Mouse (Mus musculus): Measurements from ENCODE around the gene Abhd17c. TPM values are rescaled to one million over a fixed set of nuclear protein-coding genes. Genes with fewer than 3 reads are reported as not detected.

The Abhd17c gene
- total and polyA plus RNA-seq, 3 experiments: 13.5 to 28.1 (median 22.8) TPM

DNA sequence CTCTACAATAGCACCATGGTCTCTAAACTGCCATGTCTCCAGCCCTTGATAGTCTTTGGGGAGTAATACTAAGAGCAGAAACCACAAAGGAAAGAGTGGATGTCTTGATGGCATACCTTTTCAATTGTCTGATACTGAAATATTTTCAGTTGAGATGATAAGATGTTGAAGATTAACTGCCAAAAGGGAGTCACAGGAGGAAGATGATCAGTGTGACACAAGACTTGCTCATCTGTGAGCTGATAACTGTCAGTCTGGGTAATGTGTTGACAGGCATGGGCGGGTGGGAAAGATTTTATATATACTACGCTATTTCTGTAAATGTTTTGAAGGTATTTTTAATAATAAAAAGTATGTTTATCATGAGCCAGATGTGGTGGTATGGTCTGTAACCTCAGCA is 16.7 kb upstream of the Abhd17c start:
- ATAC-seq (ENCODE audit: extremely low read depth, insufficient number of reproducible peaks, low FRiP score, poor library complexity, severe bottlenecking): peak; percentile 22; the same call in 1 of the 2 replicates
- no peak for TF ChIP-seq GATA2 (IDR thresholded peaks at IDR 0.05; ENCODE audit: borderline replicate concordance, low read depth, low read length)
- no peak for TF ChIP-seq POLR2AphosphoS5 (IDR thresholded peaks at IDR 0.05; ENCODE audit: insufficient replicate concordance, low read depth, low read length)
- no peak for TF ChIP-seq TAL1 (conservative IDR thresholded peaks at IDR 0.05; ENCODE audit: low read depth, low read length)
- TF ChIP-seq GATA1 (IDR thresholded peaks at IDR 0.05; ENCODE audit: borderline replicate concordance, low read length): no peak
- TF ChIP-seq CTCF (IDR thresholded peaks at IDR 0.05; ENCODE audit: low read depth, low read length): no peak
- no peaks in the 10 kb centered on the region for H3K4me1 ChIP-seq (ENCODE audit: insufficient read depth, low read depth, low read length)
- H3K9me3 ChIP-seq (replicated peaks): no peaks in the 10 kb centered on the region
- no peaks in the 10 kb centered on the region for H3K36me3 ChIP-seq (replicated peaks)
- H3K27me3 ChIP-seq (ENCODE audit: insufficient read depth, low read length): peaks cover 19% of the 10 kb centered on the region
- DNase-seq (ENCODE audit: low spot score): no peak
- H3K4me3 ChIP-seq (ENCODE audit: low read depth, low read length): no peak overlapping the region

- H3K4me1 ChIP-seq (ENCODE audit: insufficient read depth, low read depth, low read length): no peaks in the 10 kb centered on the region
- no peaks in the 10 kb centered on the region for H3K36me3 ChIP-seq (replicated peaks)
- ATAC-seq (ENCODE audit: extremely low read depth, insufficient number of reproducible peaks, low FRiP score, poor library complexity, severe bottlenecking): no peak
Observed at GRCm38 (mm10) chr7:84166721-84167419, 15.2 kb upstream of the Abhd17c start.

GRCm38 (mm10) chr7:84166007-84166406 is 14.3 kb upstream of the Abhd17c start:
- TF ChIP-seq CTCF (IDR thresholded peaks at IDR 0.05; ENCODE audit: low read depth, low read length) (no peak), POLR2AphosphoS5 (IDR thresholded peaks at IDR 0.05; ENCODE audit: insufficient replicate concordance, low read depth, low read length) (no peak), TAL1 (conservative IDR thresholded peaks at IDR 0.05; ENCODE audit: low read depth, low read length) (no peak), GATA1 (IDR thresholded peaks at IDR 0.05; ENCODE audit: borderline replicate concordance, low read length) (no peak), GATA2 (IDR thresholded peaks at IDR 0.05; ENCODE audit: borderline replicate concordance, low read depth, low read length) (no peak)
- Histone ChIP-seq H3K36me3 (replicated peaks) (no peaks in the 10 kb centered on the region), H3K27me3 (ENCODE audit: insufficient read depth, low read length) (peaks cover 15% of the 10 kb centered on the region), H3K4me1 (ENCODE audit: insufficient read depth, low read depth, low read length) (no peaks in the 10 kb centered on the region), H3K4me3 (ENCODE audit: low read depth, low read length) (no peak overlapping the region), H3K9me3 (replicated peaks) (no peaks in the 10 kb centered on the region)
- ATAC-seq (ENCODE audit: extremely low read depth, insufficient number of reproducible peaks, low FRiP score, poor library complexity, severe bottlenecking) (no peak), DNase-seq (ENCODE audit: low spot score) (no peak)

More at GRCm38 (mm10) chr7:84166721-84167419, 15.2 kb upstream of the Abhd17c start:
- no peaks in the 10 kb centered on the region for H3K9me3 ChIP-seq (replicated peaks)
- no peak for DNase-seq (ENCODE audit: low spot score)
- H3K27me3 ChIP-seq (ENCODE audit: insufficient read depth, low read length): peaks cover 15% of the 10 kb centered on the region
- TF ChIP-seq GATA2 (IDR thresholded peaks at IDR 0.05; ENCODE audit: borderline replicate concordance, low read depth, low read length) (no peak), POLR2AphosphoS5 (IDR thresholded peaks at IDR 0.05; ENCODE audit: insufficient replicate concordance, low read depth, low read length) (no peak), CTCF (IDR thresholded peaks at IDR 0.05; ENCODE audit: low read depth, low read length) (no peak), GATA1 (IDR thresholded peaks at IDR 0.05; ENCODE audit: borderline replicate concordance, low read length) (no peak), TAL1 (conservative IDR thresholded peaks at IDR 0.05; ENCODE audit: low read depth, low read length) (no peak)
- no peak overlapping the region for H3K4me3 ChIP-seq (ENCODE audit: low read depth, low read length)

GRCm38 (mm10) chr7:84165288-84165687 is 13.6 kb upstream of the Abhd17c start:
- Histone ChIP-seq H3K36me3 (replicated peaks) (no peaks in the 10 kb centered on the region), H3K4me3 (ENCODE audit: low read depth, low read length) (no peak overlapping the region), H3K27me3 (ENCODE audit: insufficient read depth, low read length) (peaks cover 15% of the 10 kb centered on the region), H3K9me3 (replicated peaks) (no peaks in the 10 kb centered on the region), H3K4me1 (ENCODE audit: insufficient read depth, low read depth, low read length) (no peaks in the 10 kb centered on the region)
- ATAC-seq (ENCODE audit: extremely low read depth, insufficient number of reproducible peaks, low FRiP score, poor library complexity, severe bottlenecking): no peak
- no peak for DNase-seq (ENCODE audit: low spot score)
- TF ChIP-seq TAL1 (conservative IDR thresholded peaks at IDR 0.05; ENCODE audit: low read depth, low read length) (no peak), CTCF (IDR thresholded peaks at IDR 0.05; ENCODE audit: low read depth, low read length) (no peak), POLR2AphosphoS5 (IDR thresholded peaks at IDR 0.05; ENCODE audit: insufficient replicate concordance, low read depth, low read length) (no peak)

DNA sequence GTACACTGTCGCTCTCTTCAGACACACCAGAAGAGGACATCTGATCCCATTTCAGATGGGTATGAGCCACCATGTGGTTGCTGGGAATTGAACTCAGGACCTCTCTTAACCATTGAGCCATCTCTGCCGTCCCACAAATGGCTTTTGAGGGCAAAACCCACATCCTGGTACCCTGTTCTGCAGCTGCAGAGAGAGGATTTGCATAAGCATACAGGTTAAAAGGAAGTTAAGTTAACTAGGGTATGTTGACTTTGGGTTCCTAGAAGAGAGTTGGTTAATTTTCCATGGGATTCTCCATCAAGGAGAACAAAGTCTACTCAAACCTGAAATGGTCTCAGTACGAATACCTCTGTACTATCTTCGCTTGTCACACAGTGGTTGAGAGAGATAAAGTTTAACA is 13.2 kb upstream of the Abhd17c start:
- H3K4me1 ChIP-seq (ENCODE audit: insufficient read depth, low read depth, low read length): no peaks in the 10 kb centered on the region
- peaks cover 15% of the 10 kb centered on the region for H3K27me3 ChIP-seq (ENCODE audit: insufficient read depth, low read length)
- ATAC-seq (ENCODE audit: extremely low read depth, insufficient number of reproducible peaks, low FRiP score, poor library complexity, severe bottlenecking) (no peak), DNase-seq (ENCODE audit: low spot score) (no peak)
- H3K4me3 ChIP-seq (ENCODE audit: low read depth, low read length): no peak overlapping the region
- no peaks in the 10 kb centered on the region for H3K9me3 ChIP-seq (replicated peaks)
- TF ChIP-seq GATA1 (IDR thresholded peaks at IDR 0.05; ENCODE audit: borderline replicate concordance, low read length) (no peak), TAL1 (conservative IDR thresholded peaks at IDR 0.05; ENCODE audit: low read depth, low read length) (no peak), POLR2AphosphoS5 (IDR thresholded peaks at IDR 0.05; ENCODE audit: insufficient replicate concordance, low read depth, low read length) (no peak), GATA2 (IDR thresholded peaks at IDR 0.05; ENCODE audit: borderline replicate concordance, low read depth, low read length) (no peak), CTCF (IDR thresholded peaks at IDR 0.05; ENCODE audit: low read depth, low read length) (no peak)
- no peaks in the 10 kb centered on the region for H3K36me3 ChIP-seq (replicated peaks)

DNA sequence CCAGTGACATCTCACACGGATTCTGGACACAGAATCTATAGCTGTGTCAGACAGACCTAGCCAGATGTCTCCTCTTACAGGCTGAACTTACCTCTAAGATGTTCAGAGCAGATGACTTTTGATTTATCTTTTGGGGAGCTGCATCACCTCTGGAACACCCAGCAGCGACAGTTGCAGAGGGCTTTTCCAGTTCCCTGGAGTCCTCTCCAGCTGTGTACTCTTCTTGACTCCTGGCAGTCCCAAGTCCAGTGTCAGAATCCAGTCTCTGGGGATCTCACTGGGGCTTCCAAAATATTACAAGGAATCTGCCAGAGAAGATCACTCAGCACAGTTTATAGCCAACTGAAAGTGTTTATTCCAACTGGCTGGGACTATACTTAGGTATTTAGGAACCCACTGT is 12.7 kb upstream of the Abhd17c start:
- no peaks in the 10 kb centered on the region for H3K4me1 ChIP-seq (ENCODE audit: insufficient read depth, low read depth, low read length)

More for the DNA sequence above, 12.7 kb upstream of the Abhd17c start:
- no peaks in the 10 kb centered on the region for H3K9me3 ChIP-seq (replicated peaks)
- TF ChIP-seq POLR2AphosphoS5 (IDR thresholded peaks at IDR 0.05; ENCODE audit: insufficient replicate concordance, low read depth, low read length): no peak
- TF ChIP-seq GATA1 (IDR thresholded peaks at IDR 0.05; ENCODE audit: borderline replicate concordance, low read length): no peak
- TF ChIP-seq TAL1 (conservative IDR thresholded peaks at IDR 0.05; ENCODE audit: low read depth, low read length): no peak
- no peak for TF ChIP-seq CTCF (IDR thresholded peaks at IDR 0.05; ENCODE audit: low read depth, low read length)
- TF ChIP-seq GATA2 (IDR thresholded peaks at IDR 0.05; ENCODE audit: borderline replicate concordance, low read depth, low read length): no peak
- H3K36me3 ChIP-seq (replicated peaks): no peaks in the 10 kb centered on the region
- peaks cover 13% of the 10 kb centered on the region for H3K27me3 ChIP-seq (ENCODE audit: insufficient read depth, low read length)
- no peak overlapping the region for H3K4me3 ChIP-seq (ENCODE audit: low read depth, low read length)
- DNase-seq (ENCODE audit: low spot score) (no peak), ATAC-seq (ENCODE audit: extremely low read depth, insufficient number of reproducible peaks, low FRiP score, poor library complexity, severe bottlenecking) (no peak)
